Mouse (Mus musculus) adrenal gland, adult 2 months (tissue): ENCODE data around the gene Trim3. TPM values are rescaled to one million over a fixed set of nuclear protein-coding genes. Genes with fewer than 3 reads are reported as not detected.
A peak's percentile ranks its signal among the peaks of the same experiment; 100 is the strongest.

ENCODE experiments used
- DNase-seq: peaks from one replicate; pipeline ENCODE4 v3.0.0; 2021
- polyA plus RNA-seq: library from polyadenylated mRNA; depleted of rRNA; stranded (reverse); fragments of >200 nt; gene quantifications from 2 replicates; pipeline ENCODE4 v1.2.3, GENCODE M21; 2012
- total RNA-seq, 2 experiments: library from RNA; stranded (reverse); gene quantifications; 2 replicates each; pipeline ENCODE4 v1.2.3; 2021

The Trim3 gene
- total and polyA plus RNA-seq, 3 experiments: 24.2 to 36.2 (median 33.8) TPM

DNA sequence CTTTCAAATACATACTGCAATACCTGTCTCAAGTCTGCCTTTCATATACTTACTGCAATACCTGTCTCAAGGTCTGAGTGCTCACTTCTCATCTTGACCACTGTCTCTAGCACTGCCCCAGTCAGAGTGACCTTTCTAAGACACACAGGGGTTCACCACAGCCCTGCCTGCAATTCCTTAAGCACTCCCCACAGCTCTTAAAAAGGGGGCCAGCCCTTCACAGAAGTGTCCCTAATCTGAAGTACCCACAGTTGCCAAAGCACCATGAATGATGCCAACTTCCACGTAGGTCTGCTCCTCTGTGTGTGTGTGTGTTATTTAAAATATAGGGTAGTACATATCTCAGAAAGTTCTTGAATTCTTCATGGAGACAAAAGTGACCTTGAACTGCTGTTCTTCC lies 21.6 kb downstream of the Trim3 start:
- DNase-seq: no peak

DNA sequence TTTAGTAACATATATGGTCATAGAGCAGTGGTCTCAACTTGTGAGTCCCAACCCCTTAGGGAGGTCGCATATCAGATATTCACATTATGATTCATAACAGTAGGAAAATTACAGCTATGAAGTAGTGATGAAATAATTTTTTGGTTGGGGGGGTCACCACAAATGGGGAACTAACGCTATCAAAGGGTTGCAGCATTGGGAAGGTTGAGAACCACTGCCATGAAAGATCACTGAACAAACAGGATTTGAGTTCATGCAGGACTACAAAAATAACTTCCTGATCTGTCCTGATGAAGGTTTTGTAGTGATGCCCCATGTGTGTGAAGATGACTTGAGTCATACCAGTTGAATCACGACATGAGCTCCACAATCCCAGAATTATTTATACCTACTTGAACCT lies 24.9 kb downstream of the Trim3 start:
- no peak for DNase-seq

DNA sequence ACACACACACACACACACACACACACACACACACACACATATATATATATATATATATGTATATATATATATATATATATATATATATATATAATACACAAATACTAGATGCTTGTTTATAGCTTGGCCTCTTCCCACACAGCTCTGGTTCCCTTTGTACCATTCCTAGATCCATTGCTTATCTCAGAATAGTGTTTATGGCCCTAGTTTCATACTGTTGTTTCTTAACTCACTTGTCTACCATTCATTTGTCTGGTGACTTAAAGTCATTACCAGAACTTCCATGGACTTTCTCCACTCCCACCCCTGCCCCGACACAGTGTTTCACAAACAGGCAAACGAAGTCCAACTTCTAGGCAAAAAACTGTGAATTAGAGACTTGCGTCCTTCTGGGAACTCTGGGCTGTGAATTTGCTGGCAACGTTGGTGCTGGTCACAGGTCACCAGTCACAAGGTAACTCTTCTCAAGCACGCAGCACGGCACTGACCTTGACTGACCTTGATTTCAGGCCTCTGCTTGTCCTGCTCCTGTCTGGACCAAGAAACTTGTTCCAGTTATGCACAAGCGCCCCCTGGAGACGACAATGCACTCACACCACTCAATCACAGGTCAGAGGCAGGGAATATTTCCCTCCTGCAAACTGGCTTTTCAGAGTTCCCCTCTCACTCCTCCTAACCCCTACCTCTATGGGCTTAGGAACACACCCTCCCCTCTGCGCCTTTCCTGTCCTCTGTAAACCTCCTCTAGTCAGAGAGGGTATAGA lies 30.3 kb downstream of the Trim3 start:
- peak; percentile 76 for DNase-seq

DNA sequence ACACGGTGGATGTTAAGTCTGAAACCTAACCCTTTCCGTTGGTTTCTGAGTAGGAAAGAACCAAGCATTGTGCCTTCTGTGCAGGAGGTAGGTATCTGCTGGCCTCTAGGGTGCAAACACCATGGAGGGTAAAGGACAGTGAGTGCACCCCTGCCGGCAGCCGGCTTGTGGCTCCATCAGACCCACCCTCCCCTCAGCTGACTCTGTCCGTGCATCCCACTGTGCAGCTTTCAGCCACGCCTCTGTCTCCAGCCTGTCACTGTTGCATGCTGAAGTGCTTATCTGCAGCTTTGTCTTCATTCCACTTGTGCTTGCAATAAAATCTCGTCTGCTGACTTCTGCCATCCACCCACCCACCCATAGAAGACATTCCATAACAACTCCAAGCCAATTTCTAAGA lies 43.3 kb downstream of the Trim3 start:
- no peak for DNase-seq

DNA sequence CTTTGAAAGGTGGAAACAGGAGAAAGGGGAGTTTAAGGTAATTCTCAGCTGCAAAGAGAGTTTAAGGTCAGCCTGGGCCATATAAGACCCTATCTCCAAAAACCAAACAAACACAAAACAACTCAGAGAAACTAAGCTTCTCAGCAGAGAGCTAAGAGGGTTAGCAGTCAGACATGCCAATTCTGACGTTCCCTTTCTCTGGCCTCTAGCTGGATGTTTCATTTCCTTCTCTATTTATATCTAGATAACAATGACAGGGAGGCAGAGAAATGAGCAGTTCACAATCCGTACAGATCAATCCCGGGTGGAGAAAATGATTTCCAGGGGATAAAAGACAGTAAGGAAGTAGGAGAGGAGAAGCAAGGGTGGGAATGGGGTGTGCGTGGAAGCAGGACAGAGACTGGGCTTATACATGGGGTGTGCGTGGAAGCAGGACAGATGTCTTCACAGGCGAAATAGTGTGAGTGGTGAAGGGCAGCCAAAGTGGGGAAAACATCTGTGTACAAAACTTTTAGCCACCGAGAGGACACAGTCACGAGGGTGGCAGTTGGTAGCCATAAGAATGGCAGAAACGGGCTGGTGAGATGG lies 45.0 kb downstream of the Trim3 start:
- no peak for DNase-seq

DNA sequence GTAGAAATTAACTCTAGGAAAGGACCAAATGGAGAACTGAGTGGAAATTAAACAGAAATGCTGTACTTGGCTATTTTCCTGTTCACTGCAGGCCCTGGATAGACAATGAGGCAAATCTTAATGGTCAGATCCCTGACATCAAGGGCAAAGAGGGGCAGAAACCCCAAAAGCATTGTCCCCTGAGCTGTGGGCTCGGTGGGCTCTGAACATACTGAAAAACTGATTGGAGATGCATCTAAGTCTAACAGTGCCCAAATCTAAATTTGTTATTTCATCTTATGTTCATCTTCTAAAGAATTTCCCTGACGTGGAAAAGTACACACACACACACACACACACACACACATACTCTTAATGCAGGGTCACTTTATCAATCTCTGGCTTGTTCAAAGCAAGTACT lies 51.4 kb downstream of the Trim3 start:
- no peak for DNase-seq

DNA sequence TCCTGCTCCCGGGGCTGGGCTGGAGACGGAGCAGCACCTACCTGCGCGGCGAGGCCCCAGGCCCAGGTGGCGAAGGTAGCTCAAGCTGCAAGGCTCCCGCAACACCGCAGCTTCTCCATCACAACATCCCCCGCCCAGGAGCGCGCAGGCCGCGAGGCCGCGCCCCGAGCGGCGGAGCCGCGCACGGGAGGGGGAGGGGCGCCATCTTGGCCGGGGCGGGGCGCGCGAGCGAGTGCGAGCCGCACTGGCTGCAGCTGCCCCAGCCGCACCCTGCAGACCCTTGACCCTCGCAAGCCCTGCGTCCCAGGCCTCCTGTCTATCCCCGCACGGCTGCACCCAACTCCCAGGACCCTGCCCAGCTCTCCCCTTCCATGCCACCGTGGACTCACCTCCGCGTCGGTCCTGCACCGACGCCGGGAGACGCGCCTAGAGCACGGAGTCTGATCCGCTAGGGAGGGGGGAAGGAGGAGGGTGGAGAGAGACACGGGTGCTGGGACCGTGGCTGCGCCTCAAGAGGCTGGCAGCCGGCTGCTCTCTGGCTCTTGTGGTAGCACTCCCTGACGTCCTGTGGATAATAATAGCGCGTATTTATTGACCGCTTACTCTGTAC lies 52.2 kb downstream of the Trim3 start, which contains the start of gene Apbb1:
Gene Apbb1, minus strand, starts transcription at position 560 of the 610 bp plus-strand sequence.
- peak; percentile 85 for DNase-seq

DNA sequence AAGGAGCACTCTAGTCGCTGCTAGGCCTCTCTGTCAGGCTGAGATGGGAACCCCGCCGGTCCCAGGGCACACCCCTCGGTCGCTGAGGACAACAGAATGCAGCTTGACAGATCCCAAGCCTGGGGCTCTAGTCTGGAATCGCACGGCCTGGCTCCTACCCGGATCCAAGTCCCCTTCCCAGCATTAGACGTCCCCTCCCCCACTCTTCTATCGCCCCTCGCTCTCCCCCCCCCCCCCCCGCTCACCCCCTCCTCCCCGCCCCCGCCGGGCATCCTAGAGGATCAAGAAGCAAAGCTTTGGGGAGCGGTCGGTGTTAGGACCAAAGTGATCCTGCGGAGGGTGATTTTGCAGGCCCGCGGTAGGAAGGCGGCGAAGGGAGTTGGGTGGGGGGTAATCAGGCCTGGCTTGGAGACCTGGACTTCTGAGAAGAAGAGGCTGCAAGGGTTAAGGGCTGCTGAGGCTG lies 52.7 kb downstream of the Trim3 start:
- no peak for DNase-seq

DNA sequence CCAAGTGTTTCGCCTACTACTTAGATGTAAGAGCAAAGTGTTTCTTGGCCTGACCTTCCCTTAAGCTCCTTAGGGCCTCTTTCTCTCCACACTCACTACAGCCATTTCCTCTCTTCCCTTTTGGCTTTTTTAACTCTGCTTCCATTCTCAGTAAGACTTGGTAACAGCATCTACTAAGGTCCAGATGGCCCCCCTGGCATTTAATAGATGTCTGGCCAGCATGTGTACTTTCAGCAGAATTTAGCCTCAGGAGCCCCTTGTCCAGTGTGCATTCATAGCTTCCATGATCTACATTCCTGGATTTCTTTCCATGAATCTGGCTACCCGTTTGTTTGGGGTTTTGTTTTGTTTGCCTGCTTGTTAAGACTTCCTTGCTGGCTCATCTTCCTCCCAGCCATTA lies 54.9 kb downstream of the Trim3 start:
- DNase-seq: no peak

DNA sequence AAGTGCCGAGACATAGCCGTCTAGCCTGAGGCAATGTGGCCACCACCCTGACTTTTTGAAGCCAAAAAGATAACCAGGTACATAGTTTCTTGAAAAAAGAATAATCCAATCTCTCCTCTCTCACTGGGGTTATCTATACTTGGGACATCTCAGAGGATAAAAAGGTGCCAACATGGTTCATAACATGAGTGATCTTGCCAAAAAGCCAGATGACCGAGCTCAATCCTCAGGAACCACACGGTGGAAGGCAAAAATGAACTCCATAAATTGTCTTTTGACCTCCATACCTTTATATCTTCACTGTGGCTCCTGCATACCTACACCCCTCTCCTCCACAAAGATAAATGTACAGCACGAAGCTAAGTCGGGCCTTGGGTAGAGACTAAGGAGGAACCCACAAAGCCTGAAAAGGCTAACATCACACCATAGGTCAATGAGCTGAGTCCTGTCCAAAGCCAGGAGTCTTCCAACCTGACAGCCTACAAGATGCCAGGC lies 55.9 kb downstream of the Trim3 start:
- DNase-seq: no peak

DNA sequence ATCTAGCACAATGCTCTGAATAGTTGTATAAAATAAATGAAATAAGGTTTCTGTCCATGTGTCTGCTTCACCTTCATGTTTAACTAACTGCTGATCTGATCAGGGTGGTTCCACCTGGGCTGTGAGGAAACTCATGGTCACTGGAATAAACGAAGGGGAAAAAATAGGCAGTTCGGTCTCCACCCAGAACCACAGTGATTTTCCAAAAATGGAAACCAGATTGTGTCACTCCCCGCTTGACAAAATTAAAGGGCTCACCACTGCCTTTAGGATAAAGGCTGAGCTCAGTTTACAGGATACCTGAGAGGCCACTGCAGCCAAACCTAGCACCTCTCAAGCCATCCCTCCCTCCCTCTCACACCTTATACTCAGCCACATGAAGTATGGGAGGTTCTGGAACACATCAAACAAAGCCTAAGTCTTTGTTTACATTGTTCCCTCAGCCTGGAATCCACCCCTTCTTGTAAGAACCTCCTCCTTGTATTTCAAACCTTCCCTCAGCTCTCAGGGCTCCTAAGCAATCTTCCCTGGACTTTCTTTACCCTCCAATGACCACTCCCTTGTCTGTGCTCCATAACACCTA lies 57.1 kb downstream of the Trim3 start:
- no peak for DNase-seq

DNA sequence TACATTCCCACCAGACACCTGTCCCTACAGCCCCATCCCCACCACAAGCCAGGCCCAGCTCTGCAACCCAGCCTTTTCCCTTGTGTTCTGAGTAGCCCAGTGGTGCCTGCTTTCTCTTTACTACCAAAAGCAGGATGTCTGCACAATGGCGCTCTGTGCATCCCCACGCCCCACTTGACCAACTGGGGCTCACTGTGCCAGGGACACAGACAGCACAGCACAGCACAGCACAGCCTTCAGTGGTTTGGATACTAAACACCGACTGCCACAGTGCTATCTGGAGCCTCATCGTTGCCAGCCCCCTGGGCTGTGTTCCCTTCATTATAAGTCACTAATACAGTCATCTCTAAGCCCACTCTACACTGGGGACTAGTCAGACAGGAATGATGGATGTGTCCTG lies 58.8 kb downstream of the Trim3 start:
- DNase-seq: no peak

DNA sequence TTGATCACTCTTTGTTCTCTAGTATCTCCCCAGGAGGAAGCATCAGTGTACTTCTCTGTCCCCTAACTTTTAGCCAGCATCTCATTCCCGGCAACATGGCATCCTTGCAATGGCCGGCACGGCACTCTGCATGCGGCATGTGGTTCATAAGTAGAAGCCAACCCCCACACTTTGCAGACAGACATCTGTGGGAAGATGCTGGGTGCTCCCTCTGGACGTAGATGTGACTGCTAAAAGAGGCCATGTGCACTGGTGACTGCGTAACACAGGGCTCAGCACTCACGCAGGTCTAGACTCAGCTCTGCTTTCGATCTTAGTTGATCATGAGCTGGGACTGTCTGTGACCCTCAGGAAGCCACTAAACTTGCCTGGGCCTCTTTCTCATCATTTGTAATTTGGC lies 60.4 kb downstream of the Trim3 start:
- no peak for DNase-seq

DNA sequence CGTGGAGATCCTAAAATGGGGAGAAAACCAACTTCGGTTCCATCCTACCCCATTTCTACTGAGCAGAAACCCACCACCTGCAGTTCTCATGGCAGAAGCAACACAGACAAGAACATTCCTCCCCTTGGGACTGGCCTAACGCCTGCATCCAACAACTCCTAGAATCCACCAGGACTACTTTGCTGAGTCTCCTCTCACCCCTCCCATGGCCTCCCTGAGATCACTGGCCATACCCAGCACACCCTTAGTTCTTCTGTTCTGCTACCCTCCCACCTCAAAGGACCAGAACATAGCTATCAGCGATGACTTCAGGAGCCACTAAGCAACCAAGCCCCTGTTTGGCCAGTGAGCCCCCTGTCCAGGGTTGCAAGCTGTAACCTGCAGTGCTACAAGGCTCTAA lies 62.6 kb downstream of the Trim3 start:
- no peak for DNase-seq

DNA sequence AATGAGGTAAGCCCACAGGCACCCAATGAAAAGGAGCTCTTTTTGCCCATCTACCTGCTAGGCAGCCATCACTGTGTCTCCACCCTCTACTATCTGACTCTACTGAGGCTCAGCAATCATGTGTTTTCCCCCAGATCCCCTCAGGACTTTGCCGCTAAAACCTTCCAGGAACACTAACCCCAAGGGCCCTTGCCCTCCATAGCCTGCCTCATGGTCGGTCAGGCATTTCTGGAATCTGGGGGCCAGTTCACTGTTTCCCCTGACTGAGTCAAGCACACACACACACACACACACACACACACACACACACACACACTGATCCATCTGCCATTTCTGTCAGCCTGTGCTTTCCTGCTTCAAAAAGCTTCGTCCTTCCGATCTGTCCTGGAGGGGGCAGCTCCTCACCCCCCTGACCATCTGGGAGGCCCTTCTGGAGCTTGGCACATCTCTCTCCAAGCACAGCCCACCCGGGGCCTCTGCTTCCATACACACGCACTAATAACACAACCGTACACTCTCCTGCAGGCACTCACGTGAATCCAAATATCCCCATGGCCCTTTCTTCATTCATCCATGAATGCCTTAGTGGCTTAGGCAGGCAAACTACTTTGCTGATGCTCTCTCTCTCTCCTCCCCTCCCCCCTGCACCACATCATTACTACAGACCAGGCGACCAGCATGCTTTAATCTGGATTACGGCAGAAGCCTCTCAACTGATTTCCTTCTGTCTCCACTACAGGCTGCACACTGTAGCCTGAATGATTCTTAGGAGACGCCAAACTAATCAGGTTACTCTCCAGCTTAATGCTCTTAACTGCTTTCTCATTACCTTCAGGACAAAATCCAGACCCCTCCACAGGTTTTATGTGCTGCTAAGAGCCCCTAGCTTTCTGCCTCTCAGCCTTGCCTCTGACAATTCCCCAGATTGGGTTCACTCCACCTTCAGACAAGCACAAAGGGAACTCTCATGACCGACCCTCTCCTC lies 63.6 kb downstream of the Trim3 start:
- no peak for DNase-seq

DNA sequence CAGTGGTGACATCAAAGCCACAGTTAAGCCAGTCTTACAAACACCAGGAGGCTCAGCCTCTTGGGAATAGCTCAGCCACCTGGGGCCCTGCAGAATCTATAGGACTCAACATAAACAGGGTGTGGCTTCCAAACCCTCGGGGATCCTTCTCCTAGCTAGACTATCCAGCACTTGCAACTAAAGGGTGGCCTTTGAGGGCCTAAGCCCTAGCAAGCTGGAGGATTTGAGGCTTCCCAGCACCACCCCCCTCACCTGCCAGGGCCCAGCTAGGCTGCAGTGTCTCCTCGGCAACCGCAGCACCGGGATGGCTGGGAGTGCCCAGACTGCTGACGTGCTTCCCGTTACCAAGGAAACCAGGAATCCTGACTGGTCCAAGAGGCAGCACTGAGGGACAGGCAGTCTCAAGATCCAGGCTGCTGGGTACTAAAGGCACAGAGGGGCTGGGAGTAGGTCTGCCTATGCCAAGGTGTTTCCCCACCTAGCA lies 64.3 kb downstream of the Trim3 start:
- peak; percentile 24 for DNase-seq

DNA sequence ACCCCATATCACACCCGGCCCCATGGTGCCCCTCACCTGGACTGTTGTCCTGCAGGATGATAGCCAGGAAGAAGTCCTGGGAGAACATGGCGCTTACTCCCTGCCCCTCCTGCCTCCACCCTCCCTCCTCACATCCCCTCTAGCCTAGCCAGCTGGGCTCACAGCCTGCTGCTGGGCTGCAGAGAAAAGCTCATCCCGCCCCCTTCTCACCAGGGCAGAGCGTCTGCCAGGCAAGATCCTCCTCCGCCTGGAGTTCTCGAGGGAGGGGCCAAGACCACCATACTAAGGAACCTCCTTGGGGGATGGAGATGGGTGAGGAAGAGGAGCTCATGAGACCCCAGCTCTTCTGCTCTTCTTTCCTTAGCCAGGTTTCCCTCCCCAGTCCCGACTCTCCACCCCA lies 64.8 kb downstream of the Trim3 start:
- no peak for DNase-seq

DNA sequence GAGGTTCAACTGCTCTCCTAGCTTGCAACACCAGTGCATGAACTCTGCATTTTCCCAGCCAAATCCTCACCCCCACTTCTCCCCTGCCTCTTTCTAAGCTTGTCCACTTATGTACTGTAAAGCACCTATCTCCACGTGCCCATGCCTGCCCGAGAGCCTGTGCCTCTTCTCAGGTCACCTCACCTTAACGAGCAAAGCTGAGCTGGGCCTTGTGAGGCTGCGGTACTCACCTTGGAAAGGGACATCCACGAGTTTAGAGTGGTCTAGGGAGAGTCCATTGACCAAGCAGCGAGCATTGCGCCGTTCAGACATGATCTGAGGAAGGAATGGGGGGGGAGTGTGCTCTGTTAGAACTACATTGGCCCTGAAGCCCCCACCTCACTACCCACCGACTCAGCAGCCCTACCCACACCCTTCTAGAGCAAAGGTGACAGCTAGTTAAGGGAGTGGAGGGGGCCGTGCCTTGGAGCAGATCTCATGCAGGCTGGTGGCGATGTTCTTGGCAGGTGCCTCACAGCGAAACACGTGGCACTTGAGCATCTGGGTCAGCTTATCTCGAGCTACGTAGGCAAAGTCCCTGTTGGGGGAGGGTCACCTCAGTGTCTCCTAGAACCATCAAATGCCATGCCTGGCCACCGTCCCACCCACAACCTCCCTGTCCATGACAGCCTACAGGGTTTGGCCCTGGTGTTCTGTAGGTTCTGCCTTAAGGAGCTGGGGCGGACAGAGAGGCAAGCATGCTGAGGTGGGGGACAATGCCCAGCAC lies 68.1 kb downstream of the Trim3 start:
- DNase-seq: no peak

DNA sequence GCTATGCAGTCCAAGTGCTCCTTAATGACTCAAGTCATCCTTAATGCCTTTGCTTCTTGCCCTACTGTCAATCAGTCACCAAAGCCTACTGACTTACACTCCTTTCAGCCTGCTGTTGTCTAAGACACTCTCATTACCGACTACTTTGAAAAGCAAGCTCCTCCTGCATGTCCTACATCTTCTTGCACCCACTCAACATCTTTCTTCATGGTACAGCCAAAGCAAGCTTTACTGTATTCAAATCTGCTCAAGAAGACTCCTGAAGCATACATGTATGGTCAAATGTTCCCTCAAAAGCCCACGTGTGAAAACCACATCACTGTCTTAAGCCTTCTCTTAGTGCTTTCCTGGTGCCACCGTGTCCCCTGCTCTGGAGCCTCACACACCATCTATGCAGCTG lies 70.0 kb downstream of the Trim3 start:
- DNase-seq: no peak

DNA sequence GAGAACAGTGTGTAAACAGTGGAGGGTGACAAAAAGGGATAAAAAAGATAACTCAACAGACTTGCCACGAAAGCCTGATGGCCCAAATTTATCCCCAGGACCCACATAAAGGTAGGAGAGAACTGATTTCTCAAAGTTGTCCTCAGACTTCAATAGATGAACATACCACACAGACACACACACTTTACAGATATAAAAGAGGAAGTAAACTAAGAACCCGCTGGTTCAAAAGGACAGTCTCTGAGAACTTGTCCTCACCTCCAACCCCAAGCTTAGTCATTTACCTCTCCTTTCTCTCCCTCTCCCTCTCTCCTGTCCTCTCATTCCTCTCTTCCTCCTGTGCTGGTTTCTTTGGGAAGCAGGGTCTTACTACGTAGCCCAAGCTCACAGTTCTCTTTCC lies 71.1 kb downstream of the Trim3 start:
- no peak for DNase-seq

DNA sequence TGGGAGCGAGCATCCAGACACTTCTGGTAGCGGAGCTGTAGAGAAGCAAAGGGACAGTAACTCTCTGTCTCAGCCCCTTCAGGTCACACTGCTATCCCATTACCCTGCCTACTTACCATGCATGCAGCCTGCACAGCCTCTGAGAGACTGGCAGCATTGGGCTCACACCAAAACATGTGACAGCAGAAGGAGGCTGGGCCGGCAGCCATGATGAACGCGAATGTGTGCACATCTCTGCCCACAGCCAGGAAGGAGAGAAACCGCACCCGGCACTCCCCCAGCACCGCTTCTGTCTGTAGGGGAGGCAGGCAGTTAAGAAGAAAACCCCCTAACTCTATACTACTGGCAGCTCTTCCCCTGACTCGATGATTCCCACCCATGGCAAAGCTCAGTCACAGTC lies 74.4 kb downstream of the Trim3 start:
- DNase-seq: no peak
